ENCODE assay signal across 47 mouse cellular contexts in genomic region chr2:86460434-86460833, GRCm38 (mm10). TPM values are rescaled to one million over a fixed set of nuclear protein-coding genes. Genes with fewer than 3 reads are reported as not detected.
"Had no signal": no experiment of that assay in that cellular context is flagged by ENCODE, and none has a peak within 500 bp of the region (broad histone marks: within the 10 kb centered on the region; RNA-seq: fewer than 3 reads in every experiment).

No protein-coding gene starts in this region.

- H3K27ac ChIP-seq: limb, embryonic 10.5 days; limb, embryonic 12.5 days; limb, embryonic 13.5 days; limb, embryonic 15.5 days; liver, embryonic 12.5 days; liver, embryonic 13.5 days; liver, embryonic 14.5 days; liver, embryonic 15.5 days; lung, embryonic 15.5 days; macrophage; midbrain, embryonic 10.5 days; midbrain, embryonic 12.5 days; midbrain, embryonic 13.5 days; midbrain, embryonic 15.5 days; neural tube, embryonic 12.5 days had no signal

- H3K4me1 ChIP-seq: limb, embryonic 10.5 days; limb, embryonic 12.5 days; limb, embryonic 13.5 days; limb, embryonic 15.5 days; liver, embryonic 12.5 days; liver, embryonic 13.5 days; liver, embryonic 15.5 days; lung, embryonic 15.5 days; megakaryocyte, embryonic 14.5 days; midbrain, embryonic 10.5 days; midbrain, embryonic 12.5 days; midbrain, embryonic 13.5 days; midbrain, embryonic 15.5 days; neural tube, embryonic 12.5 days had no signal

- H3K27me3 ChIP-seq: limb, embryonic 12.5 days; limb, embryonic 13.5 days; limb, embryonic 15.5 days; liver, embryonic 12.5 days; liver, embryonic 13.5 days; liver, embryonic 15.5 days; lung, embryonic 15.5 days; megakaryocyte, embryonic 14.5 days; midbrain, embryonic 12.5 days; midbrain, embryonic 13.5 days; midbrain, embryonic 15.5 days; neural tube, embryonic 12.5 days had no signal

- DNase-seq: left cerebral cortex, postnatal 4 days; liver; liver, embryonic 13.5 days; liver, postnatal 0 days; lung, adult 18-20 months; lung, adult 2 months; lung, embryonic 14.5 days; lung, postnatal 10 days; lung, postnatal 14 days; lung, postnatal 36 days; lung, postnatal 4 days; midbrain, embryonic 14.5 days had no signal

- H3K9ac ChIP-seq: limb, embryonic 12.5 days; limb, embryonic 13.5 days; limb, embryonic 15.5 days; liver, embryonic 12.5 days; liver, embryonic 13.5 days; liver, embryonic 14.5 days; liver, embryonic 15.5 days; liver, postnatal 0 days; lung, embryonic 14.5 days; lung, embryonic 15.5 days; midbrain, embryonic 12.5 days; midbrain, embryonic 13.5 days; midbrain, embryonic 15.5 days; neural tube, embryonic 12.5 days had no signal

- H3K4me3 ChIP-seq: limb, embryonic 10.5 days; limb, embryonic 12.5 days; limb, embryonic 13.5 days; limb, embryonic 15.5 days; liver, embryonic 12.5 days; liver, embryonic 13.5 days; liver, embryonic 15.5 days; lung, embryonic 15.5 days; megakaryocyte, embryonic 14.5 days; midbrain, embryonic 10.5 days; midbrain, embryonic 12.5 days; midbrain, embryonic 13.5 days; midbrain, embryonic 15.5 days; myocyte; neural tube, embryonic 12.5 days had no signal

- H3K36me3 ChIP-seq: limb, embryonic 10.5 days; limb, embryonic 12.5 days; limb, embryonic 13.5 days; limb, embryonic 15.5 days; liver, embryonic 12.5 days; liver, embryonic 13.5 days; liver, embryonic 15.5 days; lung, embryonic 15.5 days; midbrain, embryonic 10.5 days; midbrain, embryonic 12.5 days; midbrain, embryonic 13.5 days; midbrain, embryonic 15.5 days; neural tube, embryonic 12.5 days had no signal

- H3K9me3 ChIP-seq: limb, embryonic 10.5 days; limb, embryonic 12.5 days; limb, embryonic 13.5 days; limb, embryonic 15.5 days; liver, embryonic 12.5 days; liver, embryonic 13.5 days; liver, embryonic 15.5 days; lung, embryonic 15.5 days; megakaryocyte, embryonic 14.5 days; midbrain, embryonic 10.5 days; midbrain, embryonic 12.5 days; midbrain, embryonic 13.5 days; midbrain, embryonic 15.5 days; neural tube, embryonic 12.5 days had no signal

RNA-seq across cellular contexts. Expression of gene Olfr1066, which starts 4.4 kb away (rescaled TPM):
- total RNA-seq: left cerebral cortex, postnatal 10 days; left cerebral cortex, postnatal 14 days; left cerebral cortex, postnatal 25 days; left cerebral cortex, postnatal 36 days; left cerebral cortex, postnatal 4 days; liver, adult 2 months; megakaryocyte progenitor cell, adult 5-6 weeks; megakaryocyte, adult 5-6 weeks; megakaryocyte-erythroid progenitor cell, adult 5-6 weeks; midbrain, postnatal 0 days; monocyte, adult 5-6 weeks had no signal
- polyA plus RNA-seq: limb, embryonic 10.5 days; limb, embryonic 11.5 days; limb, embryonic 12.5 days; limb, embryonic 13.5 days; limb, embryonic 14.5 days; limb, embryonic 15.5 days; liver, adult 2 months; liver, embryonic 11.5 days; liver, embryonic 12.5 days; liver, embryonic 13.5 days; liver, embryonic 14.5 days; liver, embryonic 15.5 days; liver, embryonic 16.5 days; liver, postnatal 0 days; lung, adult 2 months; lung, embryonic 14.5 days; lung, embryonic 15.5 days; lung, embryonic 16.5 days; lung, postnatal 0 days; macrophage; midbrain, embryonic 10.5 days; midbrain, embryonic 11.5 days; midbrain, embryonic 12.5 days; midbrain, embryonic 13.5 days; midbrain, embryonic 14.5 days; midbrain, embryonic 15.5 days; midbrain, embryonic 16.5 days; midbrain, postnatal 0 days; myocyte; neural tube, embryonic 11.5 days; neural tube, embryonic 12.5 days had no signal

RNA-seq across cellular contexts. Expression of gene Olfr1065, which starts 10.0 kb away (rescaled TPM):
- total RNA-seq: left cerebral cortex, postnatal 10 days; left cerebral cortex, postnatal 14 days; left cerebral cortex, postnatal 25 days; left cerebral cortex, postnatal 36 days; left cerebral cortex, postnatal 4 days; liver, adult 2 months; megakaryocyte progenitor cell, adult 5-6 weeks; megakaryocyte, adult 5-6 weeks; megakaryocyte-erythroid progenitor cell, adult 5-6 weeks; midbrain, postnatal 0 days; monocyte, adult 5-6 weeks had no signal
- polyA plus RNA-seq: limb, embryonic 10.5 days; limb, embryonic 11.5 days; limb, embryonic 12.5 days; limb, embryonic 13.5 days; limb, embryonic 14.5 days; limb, embryonic 15.5 days; liver, adult 2 months; liver, embryonic 11.5 days; liver, embryonic 12.5 days; liver, embryonic 13.5 days; liver, embryonic 14.5 days; liver, embryonic 15.5 days; liver, embryonic 16.5 days; liver, postnatal 0 days; lung, adult 2 months; lung, embryonic 14.5 days; lung, embryonic 15.5 days; lung, embryonic 16.5 days; lung, postnatal 0 days; macrophage; midbrain, embryonic 10.5 days; midbrain, embryonic 11.5 days; midbrain, embryonic 12.5 days; midbrain, embryonic 13.5 days; midbrain, embryonic 14.5 days; midbrain, embryonic 15.5 days; midbrain, embryonic 16.5 days; midbrain, postnatal 0 days; myocyte; neural tube, embryonic 11.5 days; neural tube, embryonic 12.5 days had no signal

RNA-seq across cellular contexts. Expression of gene Olfr228, which starts 26.8 kb away (rescaled TPM):
- total RNA-seq: left cerebral cortex, postnatal 10 days; left cerebral cortex, postnatal 14 days; left cerebral cortex, postnatal 25 days; left cerebral cortex, postnatal 36 days; left cerebral cortex, postnatal 4 days; liver, adult 2 months; megakaryocyte progenitor cell, adult 5-6 weeks; megakaryocyte, adult 5-6 weeks; megakaryocyte-erythroid progenitor cell, adult 5-6 weeks; midbrain, postnatal 0 days; monocyte, adult 5-6 weeks had no signal
- polyA plus RNA-seq: limb, embryonic 10.5 days; limb, embryonic 11.5 days; limb, embryonic 12.5 days; limb, embryonic 13.5 days; limb, embryonic 14.5 days; limb, embryonic 15.5 days; liver, adult 2 months; liver, embryonic 11.5 days; liver, embryonic 12.5 days; liver, embryonic 13.5 days; liver, embryonic 14.5 days; liver, embryonic 15.5 days; liver, embryonic 16.5 days; liver, postnatal 0 days; lung, adult 2 months; lung, embryonic 14.5 days; lung, embryonic 15.5 days; lung, embryonic 16.5 days; lung, postnatal 0 days; macrophage; midbrain, embryonic 10.5 days; midbrain, embryonic 11.5 days; midbrain, embryonic 12.5 days; midbrain, embryonic 13.5 days; midbrain, embryonic 14.5 days; midbrain, embryonic 15.5 days; midbrain, embryonic 16.5 days; midbrain, postnatal 0 days; myocyte; neural tube, embryonic 11.5 days; neural tube, embryonic 12.5 days had no signal

RNA-seq across cellular contexts. Expression of gene Olfr1062, which starts 33.9 kb away (rescaled TPM):
- total RNA-seq: left cerebral cortex, postnatal 10 days; left cerebral cortex, postnatal 14 days; left cerebral cortex, postnatal 25 days; left cerebral cortex, postnatal 36 days; left cerebral cortex, postnatal 4 days; liver, adult 2 months; megakaryocyte progenitor cell, adult 5-6 weeks; megakaryocyte, adult 5-6 weeks; megakaryocyte-erythroid progenitor cell, adult 5-6 weeks; midbrain, postnatal 0 days; monocyte, adult 5-6 weeks had no signal
- polyA plus RNA-seq: limb, embryonic 10.5 days; limb, embryonic 11.5 days; limb, embryonic 12.5 days; limb, embryonic 13.5 days; limb, embryonic 14.5 days; limb, embryonic 15.5 days; liver, adult 2 months; liver, embryonic 11.5 days; liver, embryonic 12.5 days; liver, embryonic 13.5 days; liver, embryonic 14.5 days; liver, embryonic 15.5 days; liver, embryonic 16.5 days; liver, postnatal 0 days; lung, adult 2 months; lung, embryonic 14.5 days; lung, embryonic 15.5 days; lung, embryonic 16.5 days; lung, postnatal 0 days; macrophage; midbrain, embryonic 10.5 days; midbrain, embryonic 11.5 days; midbrain, embryonic 12.5 days; midbrain, embryonic 13.5 days; midbrain, embryonic 14.5 days; midbrain, embryonic 15.5 days; midbrain, embryonic 16.5 days; midbrain, postnatal 0 days; myocyte; neural tube, embryonic 11.5 days; neural tube, embryonic 12.5 days had no signal

RNA-seq across cellular contexts. Expression of gene Olfr1061, which starts 46.6 kb away (rescaled TPM):
- total RNA-seq: left cerebral cortex, postnatal 10 days; left cerebral cortex, postnatal 14 days; left cerebral cortex, postnatal 25 days; left cerebral cortex, postnatal 36 days; left cerebral cortex, postnatal 4 days; liver, adult 2 months; megakaryocyte progenitor cell, adult 5-6 weeks; megakaryocyte, adult 5-6 weeks; megakaryocyte-erythroid progenitor cell, adult 5-6 weeks; midbrain, postnatal 0 days; monocyte, adult 5-6 weeks had no signal
- polyA plus RNA-seq: limb, embryonic 10.5 days; limb, embryonic 11.5 days; limb, embryonic 12.5 days; limb, embryonic 13.5 days; limb, embryonic 14.5 days; limb, embryonic 15.5 days; liver, adult 2 months; liver, embryonic 11.5 days; liver, embryonic 12.5 days; liver, embryonic 13.5 days; liver, embryonic 14.5 days; liver, embryonic 15.5 days; liver, embryonic 16.5 days; liver, postnatal 0 days; lung, adult 2 months; lung, embryonic 14.5 days; lung, embryonic 15.5 days; lung, embryonic 16.5 days; lung, postnatal 0 days; macrophage; midbrain, embryonic 10.5 days; midbrain, embryonic 11.5 days; midbrain, embryonic 12.5 days; midbrain, embryonic 13.5 days; midbrain, embryonic 14.5 days; midbrain, embryonic 15.5 days; midbrain, embryonic 16.5 days; midbrain, postnatal 0 days; myocyte; neural tube, embryonic 11.5 days; neural tube, embryonic 12.5 days had no signal
